Mouse (Mus musculus) testis, adult 2 months (tissue): Measurements from ENCODE around the gene Inhbb. TPM values are rescaled to one million over a fixed set of nuclear protein-coding genes. Genes with fewer than 3 reads are reported as not detected.

Experiments used
- H3K27ac ChIP-seq: fragments of 200-500 bp; 2 replicates; pipeline ENCODE4 v1.5.1; 2012; ENCODE audit warnings: low read depth, low read length; ENCODE audit not compliant: control insufficient read depth, insufficient read depth
- H3K27me3 ChIP-seq: fragments of 200-500 bp; 2 replicates; pipeline ENCODE4 v1.6.1; 2012; ENCODE audit warnings: mild to moderate bottlenecking, low read length, moderate library complexity; ENCODE audit not compliant: control insufficient read depth, insufficient read depth
- H3K36me3 ChIP-seq: fragments of 200-500 bp; 2 replicates; pipeline ENCODE4 v1.6.1; 2012; ENCODE audit warnings: mild to moderate bottlenecking, low read length; ENCODE audit not compliant: control insufficient read depth, insufficient read depth
- H3K4me1 ChIP-seq: fragments of 200-500 bp; 2 replicates; pipeline ENCODE4 v1.6.1; 2012; ENCODE audit warnings: low read length; ENCODE audit not compliant: control insufficient read depth, insufficient read depth
- H3K4me3 ChIP-seq: fragments of 200-500 bp; 2 replicates; pipeline ENCODE4 v1.5.1; 2012; ENCODE audit warnings: low read depth, mild to moderate bottlenecking, low read length, moderate library complexity, mixed read lengths; ENCODE audit not compliant: control insufficient read depth
- CTCF ChIP-seq: fragments of 200-500 bp; IDR thresholded peaks from 2 replicates; pipeline ENCODE4 v1.5.1; 2012; ENCODE audit warnings: low read depth, mild to moderate bottlenecking, inconsistent platforms, low read length, moderate library complexity; ENCODE audit not compliant: control insufficient read depth, insufficient read depth, insufficient replicate concordance
- POLR2A ChIP-seq: fragments of 200-500 bp; IDR thresholded peaks from 2 replicates; pipeline ENCODE4 v1.6.1; 2012; ENCODE audit warnings: low read depth, mild to moderate bottlenecking, inconsistent platforms, low read length, moderate library complexity; ENCODE audit not compliant: control insufficient read depth
- polyA plus RNA-seq: library from polyadenylated mRNA; depleted of rRNA; stranded (reverse); fragments of >200 nt; gene quantifications from 2 replicates; pipeline ENCODE4 v1.2.3, GENCODE M21; 2012

Inhbb gene
- polyA plus RNA-seq, 1 experiment, result 8.8 TPM

- Histone ChIP-seq H3K4me3 (no peak overlapping the region), H3K27ac (no peak overlapping the region; the same call in 1 of the 2 replicates), H3K36me3 (no peaks in the 10 kb centered on the region), H3K4me1 (peaks cover 4% of the 10 kb centered on the region; the same call in 1 of the 2 replicates), H3K27me3 (no peaks in the 10 kb centered on the region)
- TF ChIP-seq CTCF (no peak), POLR2A (no peak)
Observed at GRCm38 (mm10) chr1:119391311-119391710, 30.7 kb downstream of the Inhbb start.

GRCm38 (mm10) chr1:119390676-119391075, 31.4 kb downstream of the Inhbb start:
- peaks cover 4% of the 10 kb centered on the region; the same call in 1 of the 2 replicates for H3K4me1 ChIP-seq
- H3K27me3 ChIP-seq, result no peaks in the 10 kb centered on the region
- no peaks in the 10 kb centered on the region for H3K36me3 ChIP-seq
- TF ChIP-seq POLR2A, result no peak
- no peak for TF ChIP-seq CTCF
- H3K4me3 ChIP-seq, result no peak overlapping the region
- H3K27ac ChIP-seq, result 0 out of 2 replicates have a peak overlapping the region, but pooled peaks have one; percentile 19

- peak overlapping the region; percentile 71 for H3K27ac ChIP-seq
- H3K4me3 ChIP-seq, result no peak overlapping the region
- H3K4me1 ChIP-seq, result peaks cover 4% of the 10 kb centered on the region; the same call in 1 of the 2 replicates
- H3K36me3 ChIP-seq, result no peaks in the 10 kb centered on the region
- no peaks in the 10 kb centered on the region for H3K27me3 ChIP-seq
- TF ChIP-seq CTCF (no peak), POLR2A (no peak)
Observed at GRCm38 (mm10) chr1:119389771-119390500, 32.1 kb downstream of the Inhbb start.

- no peak overlapping the region for H3K4me3 ChIP-seq
- no peak for TF ChIP-seq CTCF
- TF ChIP-seq POLR2A, result no peak
- no peaks in the 10 kb centered on the region for H3K27me3 ChIP-seq
- peaks cover 4% of the 10 kb centered on the region; the same call in 1 of the 2 replicates for H3K4me1 ChIP-seq
- H3K36me3 ChIP-seq, result no peaks in the 10 kb centered on the region
- peak overlapping the region; percentile 40; the same call in 1 of the 2 replicates for H3K27ac ChIP-seq
Observed at GRCm38 (mm10) chr1:119388664-119389396, 33.2 kb downstream of the Inhbb start.

- Histone ChIP-seq H3K4me1 (peaks cover 4% of the 10 kb centered on the region; the same call in 1 of the 2 replicates), H3K27me3 (no peaks in the 10 kb centered on the region), H3K27ac (no peak overlapping the region), H3K36me3 (no peaks in the 10 kb centered on the region), H3K4me3 (no peak overlapping the region)
- TF ChIP-seq CTCF (no peak), POLR2A (no peak)
Observed at GRCm38 (mm10) chr1:119386306-119386705, 35.7 kb downstream of the Inhbb start.

GRCm38 (mm10) chr1:119383916-119384315, 38.1 kb downstream of the Inhbb start:
- H3K4me3 ChIP-seq, result no peak overlapping the region
- TF ChIP-seq CTCF (no peak), POLR2A (no peak)
- no peaks in the 10 kb centered on the region for H3K27me3 ChIP-seq
- peaks cover 1% of the 10 kb centered on the region; the same call in 1 of the 2 replicates for H3K4me1 ChIP-seq
- H3K27ac ChIP-seq, result no peak overlapping the region
- no peaks in the 10 kb centered on the region for H3K36me3 ChIP-seq

- Histone ChIP-seq H3K4me1 (no peaks in the 10 kb centered on the region), H3K36me3 (no peaks in the 10 kb centered on the region), H3K27ac (no peak overlapping the region), H3K27me3 (no peaks in the 10 kb centered on the region), H3K4me3 (no peak overlapping the region)
- TF ChIP-seq CTCF (no peak), POLR2A (no peak)
Observed at GRCm38 (mm10) chr1:119380609-119381008, 41.4 kb downstream of the Inhbb start.
